Mouse (Mus musculus) cortical plate, adult 2 months (tissue): ENCODE data around the gene Ak5.

Experiments used
- CTCF ChIP-seq: fragments of 200-500 bp; IDR thresholded peaks from 2 replicates; pipeline ENCODE4 v1.5.1; 2011; ENCODE audit warnings: mild to moderate bottlenecking, control low read depth, low read length; ENCODE audit not compliant: insufficient read depth; ENCODE audit errors: extremely low read depth
- POLR2A ChIP-seq: fragments of 200-500 bp; IDR thresholded peaks from 2 replicates; pipeline ENCODE4 v1.6.1; 2011; ENCODE audit warnings: mild to moderate bottlenecking, low read length, control low read depth; ENCODE audit not compliant: insufficient read depth; ENCODE audit errors: extremely low read depth

- no peak for TF ChIP-seq POLR2A
- no peak for TF ChIP-seq CTCF
Measured at GRCm38 (mm10) chr3:152495415-152495898, 172.7 kb downstream of the Ak5 start.
